Mouse (Mus musculus) embryonic facial prominence, embryonic 11.5 days (tissue): Measurements from ENCODE around the gene Klrk1. TPM values are rescaled to one million over a fixed set of nuclear protein-coding genes. Genes with fewer than 3 reads are reported as not detected.
"Not testable (repeated sequence)": the region's sequence is repeated elsewhere in the genome, so short reads cannot be mapped to it uniquely, and the experiment has no call there.

Experiments used
- ATAC-seq: fragments of 200-750 bp; cut with Nextera tagmentation; replicated peaks from 2 replicates; pipeline ENCODE4 v1.8.0; 2017; ENCODE audit warnings: low read depth; ENCODE audit not compliant: insufficient number of reproducible peaks, low FRiP score, low TSS enrichment
- DNase-seq: peaks from one replicate; pipeline ENCODE4 v3.0.0-alpha.2; 2015; ENCODE audit warnings: low spot score
- H3K27ac ChIP-seq: fragments of 300-500 bp; sonication (generic); replicated peaks from 2 replicates; pipeline ENCODE4 v1.5.1; 2014; ENCODE audit warnings: mild to moderate bottlenecking, low read depth, low read length, control low read depth
- H3K27me3 ChIP-seq: fragments of 300-500 bp; sonication (generic); 2 replicates; pipeline ENCODE4 v1.6.1; 2014; ENCODE audit warnings: mild to moderate bottlenecking, low read length, moderate library complexity, mixed read lengths; ENCODE audit not compliant: control insufficient read depth, insufficient read depth
- H3K36me3 ChIP-seq: fragments of 300-500 bp; sonication (generic); replicated peaks from 2 replicates; pipeline ENCODE4 v1.6.1; 2014; ENCODE audit warnings: low read depth, mild to moderate bottlenecking, low read length, moderate library complexity, mixed read lengths; ENCODE audit not compliant: control insufficient read depth, insufficient read depth
- H3K4me1 ChIP-seq: fragments of 300-500 bp; sonication (generic); 2 replicates; pipeline ENCODE4 v1.6.1; 2014; ENCODE audit warnings: low read length, mixed read lengths; ENCODE audit not compliant: control insufficient read depth, insufficient read depth
- H3K4me2 ChIP-seq: fragments of 300-500 bp; sonication (generic); 2 replicates; pipeline ENCODE4 v1.6.1; 2014; ENCODE audit warnings: low read depth, mild to moderate bottlenecking, control low read depth, low read length, moderate library complexity
- H3K4me3 ChIP-seq: fragments of 300-500 bp; sonication (generic); 2 replicates; pipeline ENCODE4 v1.5.1; 2014; ENCODE audit warnings: low read depth, low read length, control low read depth
- H3K9ac ChIP-seq: fragments of 300-500 bp; sonication (generic); replicated peaks from 2 replicates; pipeline ENCODE4 v1.6.1; 2014; ENCODE audit warnings: mild to moderate bottlenecking, control low read depth, low read length
- H3K9me3 ChIP-seq: fragments of 300-500 bp; sonication (generic); replicated peaks from 2 replicates; pipeline ENCODE4 v1.6.1; 2016; ENCODE audit warnings: mild to moderate bottlenecking, low read length, inconsistent platforms, mixed read lengths; ENCODE audit not compliant: control insufficient read depth
- WGBS: fragments of 180-500 bp; shearing (Covaris S2); extraction: QIAGEN DNeasy Blood & Tissue Kit; methylation state at CpG from one replicate; pipeline ENCODE4 v1.1.7; 2014; 5-methylcytosine and 5-hydroxymethylcytosine counted together
- polyA plus RNA-seq: library from polyadenylated mRNA; unstranded; fragments of >200 nt; fragmentation: Nextera tagmentation; extraction: Ambion mirVana; gene quantifications from 2 replicates; pipeline ENCODE4 v1.2.1, GENCODE M21; 2014

Klrk1 gene
- 0.08 TPM in 1 of 2 replicates, not detected in the other for polyA plus RNA-seq

GRCm38 (mm10) chr6:129623735-129624134 is at the start of gene Klrk1:
TSS of gene Klrk1 (minus strand) at chr6:129623864.
- Histone ChIP-seq H3K4me2 (no peak within 1 kb of the TSS), H3K9me3 (no peaks in the 10 kb centered on the region), H3K27me3 (no peaks in the 10 kb centered on the region), H3K4me1 (no peaks in the 10 kb centered on the region), H3K27ac (no peak within 1 kb of the TSS), H3K9ac (no peak within 1 kb of the TSS), H3K36me3 (no peaks in the 10 kb centered on the region), H3K4me3 (no peak within 1 kb of the TSS)
- 77% methylated on average over 4 of the region's 4 CpGs for WGBS
- no peak for DNase-seq
- no peak for ATAC-seq

DNA sequence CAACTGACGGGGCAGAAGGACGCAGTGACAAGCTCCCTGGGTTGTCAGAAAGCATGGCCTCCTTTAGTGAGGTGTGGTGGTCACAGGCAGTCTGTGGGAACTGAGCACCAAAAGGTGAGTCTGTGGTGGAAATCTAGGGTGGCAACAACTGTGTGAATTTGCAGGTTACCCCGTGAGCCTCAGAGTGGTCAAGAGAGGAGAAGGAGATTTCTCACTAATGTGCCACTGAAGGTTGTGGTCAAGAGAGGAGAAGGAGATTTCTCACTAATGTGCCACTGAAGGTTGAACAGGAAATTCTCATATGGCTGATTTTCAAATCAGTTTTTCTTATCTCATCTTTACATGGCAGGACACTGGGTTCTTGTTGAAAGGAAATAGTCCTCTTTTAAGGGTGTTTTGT is 37.6 kb upstream of the Klrk1 start:
- not testable (repeated sequence) for H3K36me3 ChIP-seq, ATAC-seq, H3K9me3 ChIP-seq, DNase-seq, H3K27me3 ChIP-seq, H3K27ac ChIP-seq, H3K4me2 ChIP-seq, H3K4me3 ChIP-seq, H3K4me1 ChIP-seq, H3K9ac ChIP-seq
- WGBS: no CpG with 5 or more reads among the region's 3 CpGs

- not testable (repeated sequence) for H3K9ac ChIP-seq, ATAC-seq, H3K4me2 ChIP-seq, H3K27me3 ChIP-seq, H3K9me3 ChIP-seq, H3K27ac ChIP-seq, H3K36me3 ChIP-seq, H3K4me3 ChIP-seq, H3K4me1 ChIP-seq, DNase-seq
- WGBS: 75% methylated on average over 4 of the region's 4 CpGs
Observed at GRCm38 (mm10) chr6:129660589-129660988, 36.9 kb upstream of the Klrk1 start, which contains the start of gene Klrc2. TSS of gene Klrc2 (minus strand) at chr6:129660689.

DNA sequence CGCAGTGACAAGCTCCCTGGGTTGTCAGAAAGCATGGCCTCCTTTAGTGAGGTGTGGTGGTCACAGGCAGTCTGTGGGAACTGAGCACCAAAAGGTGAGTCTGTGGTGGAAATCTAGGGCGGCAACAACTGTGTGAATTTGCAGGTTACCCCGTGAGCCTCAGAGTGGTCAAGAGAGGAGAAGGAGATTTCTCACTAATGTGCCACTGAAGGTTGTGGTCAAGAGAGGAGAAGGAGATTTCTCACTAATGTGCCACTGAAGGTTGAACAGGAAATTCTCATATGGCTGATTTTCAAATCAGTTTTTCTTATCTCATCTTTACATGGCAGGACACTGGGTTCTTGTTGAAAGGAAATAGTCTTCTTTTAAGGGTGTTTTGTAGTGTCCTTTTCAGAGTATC is 20.4 kb upstream of the Klrk1 start:
- 83% methylated on average over 2 of the region's 3 CpGs for WGBS
- H3K27ac ChIP-seq, H3K4me3 ChIP-seq, DNase-seq, H3K36me3 ChIP-seq, H3K4me2 ChIP-seq, H3K4me1 ChIP-seq, H3K27me3 ChIP-seq, H3K9ac ChIP-seq, ATAC-seq, H3K9me3 ChIP-seq: not testable (repeated sequence)

DNA sequence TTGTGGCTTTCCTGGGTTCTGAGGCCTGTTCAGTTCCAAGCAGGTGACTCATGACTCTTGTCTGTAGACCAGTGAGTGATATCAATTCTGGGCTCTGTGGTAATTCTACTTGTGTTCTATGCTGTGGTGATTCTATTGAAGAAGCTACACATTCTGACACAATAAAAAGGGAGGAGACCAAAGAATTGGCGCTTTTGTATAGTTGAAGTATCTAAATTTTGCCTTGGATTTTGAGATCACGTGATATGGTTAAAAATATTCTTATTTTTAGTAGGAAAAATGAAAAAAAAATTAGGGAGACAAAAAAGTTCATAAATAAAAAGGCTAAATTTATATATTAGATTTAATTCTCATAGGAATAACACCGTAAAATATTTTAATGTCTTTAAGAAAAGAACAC is 19.6 kb upstream of the Klrk1 start, which contains the start of gene Klrc3:
Gene Klrc3 (minus strand): TSS at position 101 of the 400 bp plus-strand sequence.
- not testable (repeated sequence) for H3K27me3 ChIP-seq, H3K9ac ChIP-seq, H3K9me3 ChIP-seq, ATAC-seq, H3K4me1 ChIP-seq, H3K27ac ChIP-seq, H3K36me3 ChIP-seq, H3K4me3 ChIP-seq, H3K4me2 ChIP-seq, DNase-seq
- 82% methylated on average over 3 of the region's 3 CpGs for WGBS

GRCm38 (mm10) chr6:129631046-129631445 is 7.4 kb upstream of the Klrk1 start:
- H3K27ac ChIP-seq, H3K9ac ChIP-seq, H3K9me3 ChIP-seq, H3K36me3 ChIP-seq, H3K4me2 ChIP-seq, H3K4me1 ChIP-seq, DNase-seq, ATAC-seq, H3K27me3 ChIP-seq, H3K4me3 ChIP-seq: not testable (repeated sequence)
- 80% methylated on average over 2 of the region's 2 CpGs for WGBS

GRCm38 (mm10) chr6:129608372-129608771 is 15.3 kb downstream of the Klrk1 start:
- no peak overlapping the region for H3K9ac ChIP-seq
- no peak for DNase-seq
- no peaks in the 10 kb centered on the region for H3K4me1 ChIP-seq
- no peak overlapping the region for H3K27ac ChIP-seq
- H3K27me3 ChIP-seq: no peaks in the 10 kb centered on the region
- H3K4me2 ChIP-seq: no peak overlapping the region
- no peak for ATAC-seq
- no peaks in the 10 kb centered on the region for H3K9me3 ChIP-seq
- no peak overlapping the region for H3K4me3 ChIP-seq
- H3K36me3 ChIP-seq: no peaks in the 10 kb centered on the region

DNA sequence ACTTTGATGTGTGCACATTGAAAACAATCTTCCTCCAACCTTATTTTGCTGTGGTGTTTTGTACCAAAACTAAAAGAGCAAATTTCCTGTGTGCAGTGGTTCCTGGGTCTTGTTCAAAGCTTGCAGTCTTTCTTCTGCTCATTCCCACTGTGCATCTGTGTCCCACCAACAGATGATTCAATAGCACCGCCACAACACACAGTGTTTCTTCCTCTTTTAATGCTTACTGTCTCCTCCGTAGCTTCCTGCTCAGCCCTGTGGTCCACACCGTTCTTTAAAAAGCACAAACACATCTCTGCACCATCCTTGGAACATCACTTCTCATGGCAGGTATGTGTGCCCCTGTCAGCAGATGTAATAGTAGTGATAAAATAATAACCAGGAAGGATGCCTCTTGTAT is 32.2 kb downstream of the Klrk1 start, which contains the start of gene Klrd1:
Gene Klrd1 (plus strand): TSS at position 275 of the 400 bp plus-strand sequence.
- 84% methylated on average over 3 of the region's 3 CpGs for WGBS
- no peak within 1 kb of the TSS for H3K9ac ChIP-seq
- H3K9me3 ChIP-seq: no peaks in the 10 kb centered on the region
- H3K36me3 ChIP-seq: no peaks in the 10 kb centered on the region
- DNase-seq (no peak), ATAC-seq (no peak)
- no peaks in the 10 kb centered on the region for H3K4me1 ChIP-seq
- no peak within 1 kb of the TSS for H3K27ac ChIP-seq
- no peaks in the 10 kb centered on the region for H3K27me3 ChIP-seq
- no peak within 1 kb of the TSS for H3K4me2 ChIP-seq
- no peak within 1 kb of the TSS for H3K4me3 ChIP-seq
